Mouse (Mus musculus): ENCODE data around the gene Atp8a1. TPM values are rescaled to one million over a fixed set of nuclear protein-coding genes. Genes with fewer than 3 reads are reported as not detected.
A peak's percentile ranks its signal among the peaks of the same experiment; 100 is the strongest.

The Atp8a1 gene
- polyA plus RNA-seq, 2 experiments: 6.9 to 7.1 TPM

GRCm38 (mm10) chr5:67606916-67607803 is 240.1 kb downstream of the Atp8a1 start:
- Histone ChIP-seq H3K9ac (ENCODE audit: low read depth, low read length, severe bottlenecking) (peak overlapping the region; percentile 38), H3K4me2 (replicated peaks; ENCODE audit: low read depth, low read length, severe bottlenecking) (peak overlapping the region; percentile 94), H3K4me3 (replicated peaks; ENCODE audit: low read length) (peak overlapping the region; percentile 51), H3K4me1 (ENCODE audit: control insufficient read depth, insufficient read depth, low read length) (peaks cover 17% of the 10 kb centered on the region), H3K36me3 (ENCODE audit: control insufficient read depth, insufficient read depth, low read length) (no peaks in the 10 kb centered on the region), H3K27ac (replicated peaks; ENCODE audit: low read depth, low read length) (no peak overlapping the region), H3K9me3 (ENCODE audit: control insufficient read depth, low read length) (no peaks in the 10 kb centered on the region), H3K27me3 (ENCODE audit: control insufficient read depth, insufficient read depth, low read length) (peaks cover 63% of the 10 kb centered on the region)
- no peak for DNase-seq (ENCODE audit: low spot score)
- ATAC-seq (ENCODE audit: low FRiP score, low read depth): no peak
- 3% methylated on average over 58 of the region's 66 CpGs for WGBS
- TF ChIP-seq POLR2A (IDR thresholded peaks at IDR 0.05; ENCODE audit: borderline replicate concordance, extremely low read depth, insufficient read depth, insufficient read length): no peak

GRCm38 (mm10) chr5:67605951-67606350 is 241.3 kb downstream of the Atp8a1 start:
- WGBS: 14% methylated on average over 5 of the region's 5 CpGs
- Histone ChIP-seq H3K36me3 (ENCODE audit: control insufficient read depth, insufficient read depth, low read length) (no peaks in the 10 kb centered on the region), H3K4me2 (replicated peaks; ENCODE audit: low read depth, low read length, severe bottlenecking) (no peak overlapping the region), H3K9ac (ENCODE audit: low read depth, low read length, severe bottlenecking) (no peak overlapping the region), H3K4me1 (ENCODE audit: control insufficient read depth, insufficient read depth, low read length) (peaks cover 17% of the 10 kb centered on the region), H3K27me3 (ENCODE audit: control insufficient read depth, insufficient read depth, low read length) (peaks cover 57% of the 10 kb centered on the region), H3K27ac (replicated peaks; ENCODE audit: low read depth, low read length) (no peak overlapping the region), H3K9me3 (ENCODE audit: control insufficient read depth, low read length) (no peaks in the 10 kb centered on the region), H3K4me3 (replicated peaks; ENCODE audit: low read length) (no peak overlapping the region)
- DNase-seq (ENCODE audit: low spot score) (no peak), ATAC-seq (ENCODE audit: low FRiP score, low read depth) (no peak)
- no peak for TF ChIP-seq POLR2A (IDR thresholded peaks at IDR 0.05; ENCODE audit: borderline replicate concordance, extremely low read depth, insufficient read depth, insufficient read length)

- Histone ChIP-seq H3K9me3 (ENCODE audit: control insufficient read depth, low read length) (no peaks in the 10 kb centered on the region), H3K4me2 (replicated peaks; ENCODE audit: low read depth, low read length, severe bottlenecking) (no peak overlapping the region), H3K36me3 (ENCODE audit: control insufficient read depth, insufficient read depth, low read length) (no peaks in the 10 kb centered on the region), H3K27ac (replicated peaks; ENCODE audit: low read depth, low read length) (no peak overlapping the region), H3K9ac (ENCODE audit: low read depth, low read length, severe bottlenecking) (no peak overlapping the region), H3K27me3 (ENCODE audit: control insufficient read depth, insufficient read depth, low read length) (0 out of 2 replicates have a peak, but pooled peaks cover 3% of the 10 kb centered on the region), H3K4me1 (ENCODE audit: control insufficient read depth, insufficient read depth, low read length) (peaks cover 6% of the 10 kb centered on the region; the same call in 1 of the 2 replicates), H3K4me3 (replicated peaks; ENCODE audit: low read length) (no peak overlapping the region)
- WGBS: 87% methylated on average over 9 of the region's 9 CpGs
- no peak for ATAC-seq (ENCODE audit: low FRiP score, low read depth)
- TF ChIP-seq POLR2A (IDR thresholded peaks at IDR 0.05; ENCODE audit: borderline replicate concordance, extremely low read depth, insufficient read depth, insufficient read length): no peak
- no peak for DNase-seq (ENCODE audit: low spot score)
Observed at GRCm38 (mm10) chr5:67599935-67600334, 247.3 kb downstream of the Atp8a1 start.

GRCm38 (mm10) chr5:67595629-67596028 is 251.6 kb downstream of the Atp8a1 start:
- no peak for TF ChIP-seq POLR2A (IDR thresholded peaks at IDR 0.05; ENCODE audit: borderline replicate concordance, extremely low read depth, insufficient read depth, insufficient read length)

GRCm38 (mm10) chr5:67595070-67595469 is 252.2 kb downstream of the Atp8a1 start:
- H3K27ac ChIP-seq (replicated peaks; ENCODE audit: low read depth, low read length): no peak overlapping the region
- no peak overlapping the region for H3K9ac ChIP-seq (ENCODE audit: low read depth, low read length, severe bottlenecking)
- no peak overlapping the region for H3K4me2 ChIP-seq (replicated peaks; ENCODE audit: low read depth, low read length, severe bottlenecking)
- H3K36me3 ChIP-seq (ENCODE audit: control insufficient read depth, insufficient read depth, low read length): no peaks in the 10 kb centered on the region
- H3K9me3 ChIP-seq (ENCODE audit: control insufficient read depth, low read length): no peaks in the 10 kb centered on the region
- ATAC-seq (ENCODE audit: low FRiP score, low read depth) (no peak), DNase-seq (ENCODE audit: low spot score) (no peak)
- 71% methylated on average over 1 of the region's 1 CpGs for WGBS
- H3K4me3 ChIP-seq (replicated peaks; ENCODE audit: low read length): no peak overlapping the region
- no peaks in the 10 kb centered on the region for H3K27me3 ChIP-seq (ENCODE audit: control insufficient read depth, insufficient read depth, low read length)
- H3K4me1 ChIP-seq (ENCODE audit: control insufficient read depth, insufficient read depth, low read length): peaks cover 6% of the 10 kb centered on the region; the same call in 1 of the 2 replicates
- TF ChIP-seq POLR2A (IDR thresholded peaks at IDR 0.05; ENCODE audit: borderline replicate concordance, extremely low read depth, insufficient read depth, insufficient read length): no peak

More at GRCm38 (mm10) chr5:67595629-67596028, 251.6 kb downstream of the Atp8a1 start:
- Histone ChIP-seq H3K4me1 (ENCODE audit: control insufficient read depth, insufficient read depth, low read length) (peaks cover 6% of the 10 kb centered on the region; the same call in 1 of the 2 replicates), H3K4me3 (replicated peaks; ENCODE audit: low read length) (no peak overlapping the region), H3K4me2 (replicated peaks; ENCODE audit: low read depth, low read length, severe bottlenecking) (no peak overlapping the region), H3K27me3 (ENCODE audit: control insufficient read depth, insufficient read depth, low read length) (no peaks in the 10 kb centered on the region), H3K9me3 (ENCODE audit: control insufficient read depth, low read length) (no peaks in the 10 kb centered on the region), H3K36me3 (ENCODE audit: control insufficient read depth, insufficient read depth, low read length) (no peaks in the 10 kb centered on the region), H3K9ac (ENCODE audit: low read depth, low read length, severe bottlenecking) (no peak overlapping the region), H3K27ac (replicated peaks; ENCODE audit: low read depth, low read length) (0 out of 2 replicates have a peak overlapping the region, but pooled peaks have one; percentile 34)
- ATAC-seq (ENCODE audit: low FRiP score, low read depth): no peak; the same call in 1 of the 2 replicates
- DNase-seq (ENCODE audit: low spot score): no peak
- WGBS: 64% methylated on average over 7 of the region's 7 CpGs

All from limb, embryonic 14.5 days (tissue).